In the genomic region with DNA sequence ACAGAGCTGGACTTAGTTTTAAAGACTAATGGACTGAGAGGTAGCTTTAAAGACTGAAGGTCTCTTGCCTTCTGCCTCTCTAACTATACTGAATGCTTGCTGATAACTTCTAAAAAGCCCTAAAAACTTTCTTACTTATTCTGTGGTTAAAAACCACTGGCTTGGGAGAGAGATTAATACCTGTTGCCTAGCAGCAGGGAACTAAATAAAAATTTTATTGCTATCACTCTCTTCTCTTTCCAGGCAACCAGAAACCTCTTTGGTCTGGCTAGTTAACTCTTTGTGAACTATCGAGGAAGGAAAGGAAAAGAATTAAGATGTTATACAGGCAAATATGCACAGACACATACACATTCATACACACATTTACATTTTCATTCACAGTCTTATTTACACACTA, we compare ENCODE assay signal across 22 mouse cellular contexts.
DNase-seq lines count a peak whose midpoint lies in the region; ATAC-seq and TF ChIP-seq lines count a peak whose summit lies in the region.
"Had no signal": no experiment of that assay in that cellular context is flagged by ENCODE, and none has a peak within 500 bp of the region (broad histone marks: within the 10 kb centered on the region; RNA-seq: fewer than 3 reads in every experiment).

No protein-coding gene starts in this region.

- no peaks in the 10 kb centered on the region for H3K4me1 ChIP-seq in kidney, postnatal 0 days (replicated peaks; ENCODE audit: insufficient read depth, low read length)
- no peaks in the 10 kb centered on the region for H3K4me1 ChIP-seq in midbrain, embryonic 11.5 days (ENCODE audit: control insufficient read depth, insufficient read depth, low read length)
- no peaks in the 10 kb centered on the region for H3K4me1 ChIP-seq in midbrain, embryonic 15.5 days
- H3K4me1 ChIP-seq: embryonic facial prominence, embryonic 13.5 days; embryonic facial prominence, embryonic 15.5 days had no signal

- no peaks in the 10 kb centered on the region for H3K9me3 ChIP-seq in kidney, postnatal 0 days (replicated peaks; ENCODE audit: low read length)
- no peaks in the 10 kb centered on the region for H3K9me3 ChIP-seq in midbrain, embryonic 11.5 days (ENCODE audit: control insufficient read depth, low read length)
- no peaks in the 10 kb centered on the region for H3K9me3 ChIP-seq in midbrain, embryonic 15.5 days
- H3K9me3 ChIP-seq: embryonic facial prominence, embryonic 15.5 days; forebrain, embryonic 12.5 days had no signal

- no peak for TF ChIP-seq CTCF in kidney, postnatal 0 days (IDR thresholded peaks at IDR 0.05; ENCODE audit: low read depth)

- no peaks in the 10 kb centered on the region for H3K27me3 ChIP-seq in kidney, postnatal 0 days (ENCODE audit: insufficient read depth, low read length)
- no peaks in the 10 kb centered on the region for H3K27me3 ChIP-seq in midbrain, embryonic 11.5 days (ENCODE audit: control insufficient read depth, insufficient read depth, low read length)
- H3K27me3 ChIP-seq in midbrain, embryonic 15.5 days (replicated peaks) = no peaks in the 10 kb centered on the region
- H3K27me3 ChIP-seq: embryonic facial prominence, embryonic 13.5 days; embryonic facial prominence, embryonic 15.5 days; forebrain, embryonic 12.5 days had no signal

- H3K36me3 ChIP-seq in kidney, postnatal 0 days (ENCODE audit: insufficient read depth, low read length) = no peaks in the 10 kb centered on the region
- H3K36me3 ChIP-seq in midbrain, embryonic 11.5 days (ENCODE audit: control insufficient read depth, insufficient read depth, low read length) = no peaks in the 10 kb centered on the region
- H3K36me3 ChIP-seq in midbrain, embryonic 15.5 days (replicated peaks) = no peaks in the 10 kb centered on the region
- H3K36me3 ChIP-seq: embryonic facial prominence, embryonic 13.5 days; embryonic facial prominence, embryonic 15.5 days; forebrain, embryonic 10.5 days; forebrain, embryonic 12.5 days had no signal

- no peak for ATAC-seq in kidney, postnatal 0 days (replicated peaks; ENCODE audit: low FRiP score, low read depth)
- no peak for ATAC-seq in midbrain, embryonic 11.5 days (ENCODE audit: low FRiP score)
- ATAC-seq in midbrain, embryonic 15.5 days (replicated peaks) = no peak
- ATAC-seq: forebrain, embryonic 14.5 days; forebrain, embryonic 16.5 days had no signal

- DNase-seq in kidney, postnatal 0 days (ENCODE audit: low spot score) = peak; percentile 18
- no peak for DNase-seq in kidney, adult 18-20 months
- DNase-seq in midbrain, embryonic 11.5 days (ENCODE audit: low spot score, missing footprints) = peak; percentile 77
- no peak for DNase-seq in B cell, adult 2 months
- DNase-seq: adrenal gland, adult 2 months; adrenal gland, postnatal 10 days; adrenal gland, postnatal 25 days; cerebellum, adult 11 months; cerebellum, adult 18-20 months; cerebellum, adult 8-10 months; cerebellum, adult 9-11 months; cerebellum, postnatal 14 days; cerebellum, postnatal 36 days; embryo, embryonic 11 days had no signal

- H3K4me2 ChIP-seq in kidney, postnatal 0 days (ENCODE audit: low read length) = no peak overlapping the region
- H3K4me2 ChIP-seq in midbrain, embryonic 11.5 days = no peak overlapping the region
- H3K4me2 ChIP-seq in midbrain, embryonic 15.5 days = no peak overlapping the region
- H3K4me2 ChIP-seq: embryonic facial prominence, embryonic 13.5 days; embryonic facial prominence, embryonic 15.5 days; forebrain, embryonic 12.5 days had no signal

- no peak overlapping the region for H3K27ac ChIP-seq in kidney, postnatal 0 days
- H3K27ac ChIP-seq in midbrain, embryonic 11.5 days (ENCODE audit: low read depth, low read length) = no peak overlapping the region
- no peak overlapping the region for H3K27ac ChIP-seq in midbrain, embryonic 15.5 days
- H3K27ac ChIP-seq: embryonic facial prominence, embryonic 13.5 days; embryonic facial prominence, embryonic 15.5 days; forebrain, embryonic 10.5 days; forebrain, embryonic 12.5 days had no signal

- no peak overlapping the region for H3K9ac ChIP-seq in kidney, postnatal 0 days (ENCODE audit: low read depth, low read length)
- H3K9ac ChIP-seq in midbrain, embryonic 11.5 days (ENCODE audit: low read length) = no peak overlapping the region
- H3K9ac ChIP-seq in midbrain, embryonic 15.5 days = no peak overlapping the region
- H3K9ac ChIP-seq: embryonic facial prominence, embryonic 13.5 days; embryonic facial prominence, embryonic 15.5 days; forebrain, embryonic 12.5 days had no signal

- no peak overlapping the region for H3K4me3 ChIP-seq in kidney, postnatal 0 days (replicated peaks; ENCODE audit: low read depth, low read length)
- H3K4me3 ChIP-seq in midbrain, embryonic 11.5 days (ENCODE audit: low read depth, low read length) = no peak overlapping the region
- H3K4me3 ChIP-seq in midbrain, embryonic 15.5 days = no peak overlapping the region
- H3K4me3 ChIP-seq: embryonic facial prominence, embryonic 13.5 days; embryonic facial prominence, embryonic 15.5 days; erythroblast, embryonic 14.5 days; forebrain, embryonic 10.5 days; forebrain, embryonic 12.5 days had no signal

- WGBS in kidney, postnatal 0 days = 81% methylated on average over 1 of the region's 1 CpGs
- 100% methylated on average over 1 of the region's 1 CpGs for WGBS in midbrain, embryonic 11.5 days
- WGBS in midbrain, embryonic 15.5 days = 70% methylated on average over 1 of the region's 1 CpGs

Comparison
In these comparisons a context has a peak if more than half of its experiments do, and no peak if none do; other contexts are left out.
1. DNase-seq: peak in kidney, postnatal 0 days (single experiment) and midbrain, embryonic 11.5 days (single experiment); none in kidney, adult 18-20 months (single experiment) and B cell, adult 2 months (0 of 2).